Mouse (Mus musculus) CD4-positive helper T cell, adult 2 months (primary cell): Measurements from ENCODE around the gene Rfx5.
A peak's percentile ranks its signal among the peaks of the same experiment; 100 is the strongest.

Experiments used
- DNase-seq: peaks from one replicate; pipeline ENCODE4 v3.0.0-alpha.2; 2012; ENCODE audit warnings: low read depth, missing footprints, low spot score

Rfx5 gene

DNA sequence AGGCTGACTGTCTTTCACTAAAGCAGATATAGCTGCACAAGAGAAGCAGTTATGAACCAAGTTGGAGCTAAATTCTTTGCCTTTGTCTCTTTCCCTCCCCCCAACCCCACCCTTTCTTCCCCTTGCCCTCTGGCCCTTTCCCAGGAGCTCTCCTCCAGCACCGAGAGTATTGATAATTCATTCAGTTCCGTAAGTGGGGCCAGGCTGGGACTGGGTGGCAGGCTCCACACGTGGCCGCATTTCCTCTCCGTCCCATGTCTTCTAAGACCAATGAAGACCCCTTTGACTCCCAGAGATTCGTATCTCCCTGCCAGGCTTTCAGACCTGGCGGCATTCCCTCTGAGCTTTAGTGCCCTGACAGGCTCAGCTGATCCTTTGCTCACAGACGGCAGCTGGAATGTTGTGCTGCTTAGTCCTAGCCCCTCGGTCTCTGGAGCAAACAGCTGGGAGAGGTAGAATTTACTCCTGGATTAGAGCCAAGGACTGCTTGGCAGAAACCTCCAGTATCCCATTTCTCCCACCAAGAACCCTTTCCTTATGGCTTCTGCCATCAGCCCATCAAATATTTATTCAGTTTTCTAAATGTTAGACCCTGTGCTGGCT lies 35.4 kb downstream of the Rfx5 start:
- DNase-seq = no peak

- DNase-seq = peak; percentile 82
Observed at GRCm38 (mm10) chr3:94996946-94997345, 43.1 kb downstream of the Rfx5 start.

- no peak for DNase-seq
Observed at GRCm38 (mm10) chr3:95002569-95002968, 48.7 kb downstream of the Rfx5 start.

- no peak for DNase-seq
Observed at GRCm38 (mm10) chr3:95003273-95003672, 49.4 kb downstream of the Rfx5 start.

GRCm38 (mm10) chr3:95005651-95006050 lies 51.8 kb downstream of the Rfx5 start:
- DNase-seq = no peak

- no peak for DNase-seq
Observed at GRCm38 (mm10) chr3:95007706-95008105, 53.8 kb downstream of the Rfx5 start.

- DNase-seq = no peak
Observed at GRCm38 (mm10) chr3:95010396-95010795, 56.5 kb downstream of the Rfx5 start.
